Mouse (Mus musculus): ENCODE results near the gene Cldn10.
"Not testable (repeated sequence)": the region's sequence is repeated elsewhere in the genome, so short reads cannot be mapped to it uniquely, and the experiment has no call there.

Gene Cldn10

GRCm38 (mm10) chr14:118787621-118788020, at the start of gene Cldn10:
Gene Cldn10, plus strand, starts transcription at chr14:118787908.
- in situ Hi-C loops (cut with MboI, MseI), result no loop called here

GRCm38 (mm10) chr14:118741780-118742179, 45.9 kb upstream of the Cldn10 start:
- in situ Hi-C loops (cut with MboI, MseI), result no loop called here

DNA sequence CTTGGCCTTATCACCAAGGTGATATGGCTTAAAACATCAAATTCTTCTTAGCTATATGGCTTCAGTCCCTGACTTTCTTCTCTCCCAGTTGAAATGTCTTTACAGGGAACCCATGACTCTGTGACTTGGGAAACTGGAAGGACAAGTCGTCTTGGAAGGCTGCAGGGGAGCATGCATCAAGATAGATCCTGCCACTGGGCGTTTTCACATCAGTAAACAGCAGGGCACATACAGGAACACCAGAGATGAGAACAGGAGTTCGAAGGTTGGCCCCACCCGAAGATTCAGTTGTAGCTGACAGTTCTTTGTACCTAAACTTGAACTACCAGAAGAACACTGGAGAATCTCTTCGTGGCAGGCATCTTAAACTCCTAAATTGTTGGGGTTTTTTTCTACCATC, 44.8 kb upstream of the Cldn10 start:
- in situ Hi-C loops (cut with MboI, MseI), result no loop called here

DNA sequence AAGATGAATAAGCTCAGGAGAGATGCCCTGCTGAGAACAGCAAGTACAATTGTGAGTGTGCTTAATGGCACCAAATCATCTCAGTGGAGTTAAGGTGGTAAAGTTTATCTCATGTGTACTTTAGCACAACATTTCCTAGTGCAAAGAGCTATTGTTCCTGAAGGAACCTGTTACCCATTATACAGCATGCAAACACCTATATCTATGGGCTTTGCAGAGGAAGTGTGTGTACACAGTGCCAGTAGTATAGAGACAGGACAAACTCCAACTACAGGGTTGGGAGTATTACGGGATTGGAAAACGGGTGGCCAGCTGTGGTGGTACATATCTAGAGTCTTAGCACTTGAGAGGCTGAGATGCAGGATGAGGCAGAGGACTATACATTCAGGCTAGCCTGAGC, 38.6 kb upstream of the Cldn10 start:
- in situ Hi-C loops (cut with MboI, MseI), result no loop called here

DNA sequence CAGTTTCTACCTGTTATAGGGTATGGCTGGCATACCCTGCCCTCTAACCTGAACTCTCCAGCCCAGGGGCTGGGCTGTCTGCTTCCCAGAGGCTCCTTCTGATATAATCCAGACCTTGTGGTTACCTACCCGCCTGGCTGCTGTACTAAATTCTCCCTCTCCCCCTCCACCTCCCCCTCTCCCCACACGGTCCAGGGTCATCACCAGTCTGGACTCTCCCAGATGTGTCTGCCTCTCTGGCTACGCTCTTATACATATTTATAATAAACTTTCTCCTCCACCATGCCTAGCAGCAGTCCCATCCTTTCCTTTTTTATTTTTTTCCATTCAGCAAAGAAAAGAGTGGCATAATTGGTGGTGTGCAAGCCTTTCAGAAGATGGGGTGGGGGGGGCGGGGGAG, 38.0 kb upstream of the Cldn10 start:
- in situ Hi-C loops (cut with MboI, MseI), result no loop called here

DNA sequence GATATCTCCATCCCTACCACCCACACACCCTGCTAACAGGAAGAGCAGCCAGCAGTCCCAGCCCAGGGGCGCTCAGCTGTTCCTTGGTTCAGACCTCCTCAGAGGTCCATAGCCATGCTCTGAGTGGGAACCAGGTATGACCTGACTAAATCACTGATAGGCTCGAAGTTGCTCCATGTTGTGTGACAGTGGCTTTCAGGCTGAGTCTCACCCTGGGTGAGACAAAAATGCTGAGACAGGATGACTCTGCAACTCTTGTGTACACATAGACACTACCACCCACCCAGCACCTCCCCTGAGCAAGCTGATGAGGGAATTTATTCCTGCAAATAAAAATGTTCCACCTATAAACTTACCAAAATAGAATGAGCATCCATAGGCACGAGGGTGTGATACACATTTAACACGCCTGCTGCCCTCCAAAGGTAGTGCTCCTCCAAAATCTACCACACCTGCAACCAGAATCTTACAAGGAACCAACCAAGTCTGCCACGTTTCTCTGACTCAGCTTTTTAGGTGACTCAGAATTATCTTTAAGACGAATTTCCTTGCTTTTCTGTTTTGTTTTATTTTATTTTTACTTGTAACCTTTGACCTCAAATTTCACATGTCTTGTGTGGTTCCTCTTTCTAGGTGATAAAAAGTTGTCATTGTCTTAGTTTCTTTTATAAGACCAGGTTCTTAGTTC, 37.1 kb upstream of the Cldn10 start:
- in situ Hi-C loops (cut with MboI, MseI), result no loop called here

GRCm38 (mm10) chr14:118751193-118751753, 36.4 kb upstream of the Cldn10 start:
- in situ Hi-C loops (cut with MboI, MseI), result no loop called here

- in situ Hi-C loops (cut with MboI, MseI), result no loop called here
Observed at GRCm38 (mm10) chr14:118756015-118756414, 31.7 kb upstream of the Cldn10 start.

GRCm38 (mm10) chr14:118756566-118756965, 31.1 kb upstream of the Cldn10 start:
- in situ Hi-C loops (cut with MboI, MseI), result no loop called here

DNA sequence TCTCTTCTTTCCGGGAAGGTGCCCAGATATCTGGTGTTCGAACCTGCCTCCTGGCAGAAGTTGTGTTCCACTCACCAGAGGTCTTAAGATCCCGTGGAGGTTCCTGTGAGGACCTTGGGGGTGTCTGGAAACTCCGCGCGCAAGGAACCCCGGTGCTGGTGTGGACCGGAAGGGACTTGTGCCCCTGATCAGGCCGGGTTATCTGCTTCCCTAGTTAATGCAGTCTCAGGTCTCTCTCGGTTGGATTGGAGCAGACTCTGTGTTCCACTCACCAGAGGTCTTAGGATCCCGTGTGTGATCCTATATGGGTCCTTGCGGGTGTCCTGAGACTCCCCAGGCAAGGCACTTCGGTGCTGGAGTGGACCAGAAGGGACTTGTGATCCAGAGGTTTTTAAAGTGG, 24.3 kb upstream of the Cldn10 start:
- in situ Hi-C loops (cut with MboI, MseI), result not testable (repeated sequence)

GRCm38 (mm10) chr14:118763917-118764495, 23.7 kb upstream of the Cldn10 start:
- in situ Hi-C loops (cut with MboI, MseI), result no loop called here

DNA sequence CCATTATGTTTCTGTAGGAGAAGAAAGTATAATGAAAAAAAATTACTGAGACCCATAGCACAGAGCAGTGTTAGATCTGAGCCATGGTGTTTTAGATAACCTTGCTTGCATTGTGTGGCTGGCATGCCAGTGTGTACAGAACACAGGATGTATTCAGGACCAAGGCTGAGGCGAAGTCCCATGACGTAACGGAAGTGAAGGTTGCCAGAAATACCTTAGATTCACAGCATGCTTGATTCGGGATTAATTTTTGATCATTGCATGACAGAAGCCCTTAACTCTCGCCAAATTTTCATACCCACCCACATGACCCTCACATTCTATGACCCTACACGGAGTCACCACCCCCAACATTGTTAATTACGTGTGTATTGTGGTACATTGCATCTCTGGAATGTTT, 22.4 kb upstream of the Cldn10 start:
- in situ Hi-C loops (cut with MboI, MseI), result loop anchor here (5.0 kb wide), 2 partner anchors 143 to 553 kb away; no protein-coding TSS in a partner anchor

- in situ Hi-C loops (cut with MboI, MseI), result loop anchor here (5.0 kb wide), 2 partner anchors 144 to 554 kb away; no protein-coding TSS in a partner anchor
Observed at GRCm38 (mm10) chr14:118765951-118766350, 21.8 kb upstream of the Cldn10 start.

DNA sequence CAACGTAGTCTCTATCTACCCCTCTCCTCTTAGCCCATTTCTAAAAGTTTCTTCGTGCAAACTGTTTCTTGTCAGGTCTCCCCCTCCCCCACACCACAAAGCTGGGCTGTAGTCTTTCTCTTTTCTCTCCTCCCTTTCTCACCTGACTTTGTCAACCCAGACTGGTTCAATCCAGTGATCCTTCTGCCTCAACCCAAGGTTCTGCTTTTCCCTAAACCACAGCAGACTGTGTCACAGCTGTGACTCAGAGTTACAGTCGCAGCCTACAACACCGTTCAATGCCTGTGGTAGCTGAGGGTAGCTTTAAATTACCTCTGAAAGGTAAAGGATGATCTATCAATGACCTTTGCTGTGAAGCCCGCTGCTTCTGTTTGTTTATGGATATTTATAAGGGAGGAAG, 21.3 kb upstream of the Cldn10 start:
- in situ Hi-C loops (cut with MboI, MseI), result loop anchor here (5.0 kb wide), 2 partner anchors 144 to 554 kb away; no protein-coding TSS in a partner anchor

GRCm38 (mm10) chr14:118767673-118768353, 19.9 kb upstream of the Cldn10 start:
- in situ Hi-C loops (cut with MboI, MseI), result loop anchor here (5.0 kb wide), 2 partner anchors 146 to 556 kb away; no protein-coding TSS in a partner anchor

- in situ Hi-C loops (cut with MboI, MseI), result loop anchor here (5.0 kb wide), 2 partner anchors 146 to 556 kb away; no protein-coding TSS in a partner anchor
Observed at GRCm38 (mm10) chr14:118768354-118768713, 19.4 kb upstream of the Cldn10 start.

DNA sequence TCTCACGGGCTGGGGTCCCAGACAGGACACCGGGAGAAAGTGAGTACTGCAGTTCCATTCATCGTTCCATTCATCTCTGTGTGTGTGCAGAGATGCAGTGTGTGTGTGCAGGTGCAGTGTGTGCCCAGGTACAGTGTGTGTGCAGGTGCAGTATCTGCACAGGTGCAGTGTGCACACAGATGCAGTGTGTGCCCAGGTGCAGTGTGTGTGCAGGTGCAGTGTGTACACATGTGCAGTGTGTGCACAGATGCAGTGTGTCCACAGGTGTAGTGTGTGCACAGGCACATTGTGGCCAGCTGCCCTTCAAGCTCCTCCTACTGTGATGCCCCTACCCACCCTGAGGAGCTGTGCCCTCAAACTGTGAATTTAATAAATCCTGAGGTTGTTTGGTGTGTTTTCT, 14.0 kb upstream of the Cldn10 start:
- in situ Hi-C loops (cut with MboI, MseI), result no loop called here

DNA sequence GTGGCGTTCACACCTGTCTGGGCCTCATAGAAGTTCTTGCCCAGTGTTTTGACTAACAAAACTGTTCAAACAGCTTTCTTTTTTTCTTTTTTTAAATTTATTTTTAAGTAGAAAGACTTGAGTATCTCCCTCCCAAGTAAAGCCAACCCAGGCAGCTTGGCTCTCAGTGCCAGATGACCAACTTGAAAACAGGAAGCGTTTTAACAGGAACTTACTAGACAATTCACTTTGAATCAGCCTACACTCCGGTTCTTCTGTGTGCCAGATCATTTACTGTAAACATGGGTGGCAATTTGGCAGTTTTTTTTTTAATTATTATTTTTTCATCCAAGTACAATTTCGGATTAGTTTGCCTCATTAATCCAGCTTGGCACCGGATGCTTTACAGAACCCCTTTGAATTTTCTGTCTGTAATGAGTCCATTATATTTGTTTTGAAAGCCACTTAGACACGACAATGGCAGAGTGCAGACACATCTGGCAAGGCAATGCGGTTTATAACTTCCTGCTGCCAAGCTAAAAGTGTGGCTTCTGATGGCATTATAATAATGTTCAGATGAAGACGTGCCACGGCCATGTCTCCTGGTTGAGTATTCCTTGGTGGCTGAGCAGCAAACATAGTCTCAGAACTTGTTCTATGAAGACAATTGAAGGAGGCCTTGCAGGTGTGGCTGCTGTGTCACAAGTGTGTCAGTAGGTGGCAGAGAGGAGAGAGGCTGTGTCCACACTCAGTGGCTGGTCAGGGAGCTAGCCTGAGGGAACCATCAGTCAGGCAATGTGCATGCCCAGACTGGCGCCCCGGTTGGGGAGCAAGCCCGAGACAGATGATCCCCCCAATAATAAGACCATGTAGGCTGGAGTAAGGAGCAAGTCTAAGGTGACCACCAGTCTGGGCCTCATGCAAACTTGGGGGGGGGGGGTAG, 12.9 kb upstream of the Cldn10 start:
- in situ Hi-C loops (cut with MboI, MseI), result no loop called here

GRCm38 (mm10) chr14:118775554-118775953, 12.2 kb upstream of the Cldn10 start:
- in situ Hi-C loops (cut with MboI, MseI), result no loop called here

DNA sequence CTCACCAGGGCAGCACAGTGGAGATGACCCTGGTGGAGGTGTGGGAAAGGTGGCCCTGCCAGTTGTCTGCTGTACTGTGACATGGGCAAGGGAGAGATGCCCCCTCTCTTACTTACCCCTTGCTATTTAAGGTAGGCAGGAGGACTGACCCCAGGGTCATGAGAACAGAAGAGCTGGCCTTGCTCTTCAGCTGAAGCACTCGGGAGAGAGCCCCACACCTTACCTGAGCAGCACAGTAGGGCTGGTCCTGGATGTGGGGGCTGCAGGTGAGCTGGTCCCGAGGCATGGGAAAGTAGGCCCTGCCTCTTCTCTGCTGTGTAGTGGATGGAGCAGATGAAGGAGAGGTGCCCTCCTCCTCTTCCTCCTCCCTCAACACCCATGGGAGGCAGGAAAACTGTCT, 11.3 kb upstream of the Cldn10 start:
- in situ Hi-C loops (cut with MboI, MseI), result no loop called here

- in situ Hi-C loops (cut with MboI, MseI), result no loop called here
Observed at GRCm38 (mm10) chr14:118777478-118777877, 10.2 kb upstream of the Cldn10 start.

Measured in T-helper 1 cell (primary cell).